Mouse (Mus musculus) spleen, adult 2 months (tissue): ENCODE measurements around the gene Gm12185. TPM values are rescaled to one million over a fixed set of nuclear protein-coding genes. Genes with fewer than 3 reads are reported as not detected.
"Not testable (repeated sequence)": the region's sequence is repeated elsewhere in the genome, so short reads cannot be mapped to it uniquely, and the experiment has no call there.

Experiments used
- DNase-seq, 2 experiments: peaks; one replicate each; pipeline versions ENCODE4 v3.0.0 to v3.0.0-alpha.2; 2012 to 2021; ENCODE audit warnings: low spot score in 2 of 2, low read depth in 1 of 2
- H3K27ac ChIP-seq: fragments of 200-500 bp; 2 replicates; pipeline ENCODE4 v1.5.1; 2012; ENCODE audit warnings: low read length, inconsistent platforms; ENCODE audit not compliant: insufficient read depth
- H3K27me3 ChIP-seq: fragments of 200-500 bp; 2 replicates; pipeline ENCODE4 v1.6.1; 2012; ENCODE audit warnings: mild to moderate bottlenecking, moderate library complexity, low read length, inconsistent platforms; ENCODE audit not compliant: control insufficient read depth, insufficient read depth
- H3K36me3 ChIP-seq: fragments of 200-500 bp; 2 replicates; pipeline ENCODE4 v1.6.1; 2012; ENCODE audit warnings: mild to moderate bottlenecking, low read length, inconsistent platforms; ENCODE audit not compliant: control insufficient read depth, insufficient read depth
- H3K4me1 ChIP-seq: fragments of 200-500 bp; 2 replicates; pipeline ENCODE4 v1.6.1; 2011; ENCODE audit warnings: inconsistent platforms; ENCODE audit not compliant: control insufficient read depth, insufficient read depth, insufficient read length
- H3K4me3 ChIP-seq: fragments of 200-500 bp; 2 replicates; pipeline ENCODE4 v1.5.1; 2011; ENCODE audit warnings: mild to moderate bottlenecking, inconsistent platforms; ENCODE audit not compliant: insufficient read depth, insufficient read length; ENCODE audit errors: extremely low read depth
- WGBS: fragments of 180-500 bp; shearing (Covaris S2); methylation state at CpG from one replicate; pipeline ENCODE4 v1.1.7; 2018; 5-methylcytosine and 5-hydroxymethylcytosine counted together
- polyA plus RNA-seq: library from polyadenylated mRNA; depleted of rRNA; stranded (reverse); fragments of >200 nt; gene quantifications from 2 replicates; pipeline ENCODE4 v1.2.3, GENCODE M21; 2012

Gm12185 gene
- polyA plus RNA-seq, 1 experiment: 0.23 TPM

GRCm38 (mm10) chr11:48979251-48979650, 12.8 kb downstream of the Gm12185 start, which contains the start of gene 9930111J21Rik1:
Gene 9930111J21Rik1 (minus strand): TSS chr11:48979398.
- WGBS: no CpG with 5 or more reads among the region's 3 CpGs
- not testable (repeated sequence) for DNase-seq, H3K4me1 ChIP-seq, H3K4me3 ChIP-seq, H3K27me3 ChIP-seq, H3K36me3 ChIP-seq
- peak within 1 kb of the TSS; percentile 70 for H3K27ac ChIP-seq

- H3K27ac ChIP-seq: peak within 1 kb of the TSS; percentile 70
- WGBS: no CpG with 5 or more reads among the region's 1 CpGs
- not testable (repeated sequence) for H3K4me3 ChIP-seq, H3K36me3 ChIP-seq, H3K4me1 ChIP-seq, DNase-seq, H3K27me3 ChIP-seq
These were observed 13.6 kb downstream of the Gm12185 start, which contains the start of gene Olfr56 for GRCm38 (mm10) chr11:48978240-48978939. Gene Olfr56 (plus strand): TSS chr11:48978889.

- H3K36me3 ChIP-seq, H3K4me1 ChIP-seq, H3K4me3 ChIP-seq, H3K27me3 ChIP-seq, DNase-seq, H3K27ac ChIP-seq: not testable (repeated sequence)
- no CpG with 5 or more reads among the region's 1 CpGs for WGBS
These were observed 17.3 kb downstream of the Gm12185 start for GRCm38 (mm10) chr11:48974686-48975085.

GRCm38 (mm10) chr11:48946090-48946489, 45.9 kb downstream of the Gm12185 start, which contains the start of gene Psme2b:
Gene Psme2b (minus strand): TSS chr11:48946190.
- WGBS: 89% methylated on average over 6 of the region's 6 CpGs
- not testable (repeated sequence) for H3K4me3 ChIP-seq, H3K36me3 ChIP-seq, H3K27me3 ChIP-seq, DNase-seq, H3K27ac ChIP-seq, H3K4me1 ChIP-seq

- not testable (repeated sequence) for DNase-seq, H3K4me1 ChIP-seq, H3K27ac ChIP-seq, H3K27me3 ChIP-seq, H3K4me3 ChIP-seq, H3K36me3 ChIP-seq
These were observed 52.7 kb downstream of the Gm12185 start for GRCm38 (mm10) chr11:48939286-48939685.

- H3K4me3 ChIP-seq, H3K4me1 ChIP-seq, DNase-seq, H3K36me3 ChIP-seq, H3K27ac ChIP-seq, H3K27me3 ChIP-seq: not testable (repeated sequence)
- WGBS: 80% methylated on average over 1 of the region's 3 CpGs
These were observed 56.7 kb downstream of the Gm12185 start for GRCm38 (mm10) chr11:48935291-48935690.

- 54% methylated on average over 1 of the region's 1 CpGs for WGBS
- not testable (repeated sequence) for H3K4me1 ChIP-seq, DNase-seq, H3K36me3 ChIP-seq, H3K4me3 ChIP-seq, H3K27me3 ChIP-seq
- peak overlapping the region; percentile 43 for H3K27ac ChIP-seq
These were observed 58.1 kb downstream of the Gm12185 start for GRCm38 (mm10) chr11:48933923-48934322.

- not testable (repeated sequence) for DNase-seq, H3K4me1 ChIP-seq, H3K27me3 ChIP-seq, H3K4me3 ChIP-seq, H3K36me3 ChIP-seq
- 18% methylated on average over 1 of the region's 1 CpGs for WGBS
- peak overlapping the region; percentile 43; the same call in 1 of the 2 replicates for H3K27ac ChIP-seq
These were observed 58.6 kb downstream of the Gm12185 start for GRCm38 (mm10) chr11:48933422-48933821.

- H3K36me3 ChIP-seq, DNase-seq, H3K27me3 ChIP-seq, H3K4me3 ChIP-seq, H3K27ac ChIP-seq: not testable (repeated sequence)
- peaks cover 23% of the 10 kb centered on the region for H3K4me1 ChIP-seq
- 69% methylated on average over 1 of the region's 1 CpGs for WGBS
These were observed 64.0 kb downstream of the Gm12185 start for GRCm38 (mm10) chr11:48928068-48928467.

GRCm38 (mm10) chr11:48926437-48926836, 65.6 kb downstream of the Gm12185 start:
- Histone ChIP-seq H3K4me1 (peaks cover 23% of the 10 kb centered on the region), H3K27ac (peak overlapping the region; percentile 66)
- not testable (repeated sequence) for H3K36me3 ChIP-seq, H3K27me3 ChIP-seq, H3K4me3 ChIP-seq, DNase-seq

- not testable (repeated sequence) for H3K36me3 ChIP-seq, H3K27me3 ChIP-seq, H3K27ac ChIP-seq, DNase-seq, H3K4me3 ChIP-seq
- WGBS: 26% methylated on average over 5 of the region's 5 CpGs
- H3K4me1 ChIP-seq: peaks cover 23% of the 10 kb centered on the region
These were observed 68.2 kb downstream of the Gm12185 start for GRCm38 (mm10) chr11:48923818-48924217.
